Mouse (Mus musculus) myocyte (in vitro differentiated cells): ENCODE data around the gene Adra1b. TPM values are rescaled to one million over a fixed set of nuclear protein-coding genes. Genes with fewer than 3 reads are reported as not detected.

Source experiments
- H3K27me3 ChIP-seq: one replicate; pipeline ENCODE4 v1.6.1; 2011; ENCODE audit not compliant: control insufficient read depth, insufficient read depth, insufficient read length
- H3K36me3 ChIP-seq: one replicate; pipeline ENCODE4 v1.6.1; 2011; ENCODE audit not compliant: control insufficient read depth, insufficient read depth
- H3K4me2 ChIP-seq: one replicate; pipeline ENCODE4 v1.6.1; 2011; ENCODE audit warnings: low read depth, control low read depth
- H3K4me3 ChIP-seq: one replicate; pipeline ENCODE4 v1.5.1; 2011; ENCODE audit warnings: mild to moderate bottlenecking, control low read depth, moderate library complexity
- H3K79me2 ChIP-seq: one replicate; pipeline ENCODE4 v1.6.1; 2011; ENCODE audit not compliant: control insufficient read depth, insufficient read depth
- H3ac ChIP-seq: one replicate; pipeline ENCODE4 v1.6.1; 2011; ENCODE audit not compliant: control insufficient read depth, insufficient read length
- CEBPB ChIP-seq: IDR thresholded peaks from 2 replicates; pipeline ENCODE4 v1.6.1; 2011; ENCODE audit warnings: mild to moderate bottlenecking, moderate library complexity; ENCODE audit not compliant: poor library complexity, insufficient read depth, severe bottlenecking
- E2F4 ChIP-seq: IDR thresholded peaks from one replicate; pipeline ENCODE4 v1.6.1; 2011; ENCODE audit warnings: mild to moderate bottlenecking, control low read depth, moderate library complexity; ENCODE audit not compliant: insufficient read depth
- MAX ChIP-seq: IDR thresholded peaks from one replicate; pipeline ENCODE4 v1.6.1; 2011; ENCODE audit warnings: low read depth, mild to moderate bottlenecking, control low read depth
- MYOD1 ChIP-seq, 3 experiments: IDR thresholded peaks; one replicate each; pipeline ENCODE4 v1.6.1; 2011; ENCODE audit warnings: control low read depth in 2 of 3, low read depth in 2 of 3, mild to moderate bottlenecking in 2 of 3, moderate library complexity in 1 of 3; ENCODE audit not compliant: insufficient read length in 2 of 3, control insufficient read depth in 1 of 3
- MYOG ChIP-seq, 3 experiments: IDR thresholded peaks; one replicate each; pipeline ENCODE4 v1.6.1; 2011; ENCODE audit warnings: control low read depth in 2 of 3, low read depth in 2 of 3, mild to moderate bottlenecking in 2 of 3; ENCODE audit not compliant: insufficient read length in 2 of 3, control insufficient read depth in 1 of 3, insufficient read depth in 1 of 3
- POLR2A ChIP-seq: IDR thresholded peaks from one replicate; pipeline ENCODE4 v1.6.1; 2011; ENCODE audit warnings: low read depth, mild to moderate bottlenecking, control low read depth, moderate library complexity; ENCODE audit not compliant: insufficient read length
- POLR2AphosphoS2 ChIP-seq: IDR thresholded peaks from one replicate; pipeline ENCODE4 v1.6.1; 2011; ENCODE audit warnings: low read depth, control low read depth; ENCODE audit not compliant: insufficient read length
- REST ChIP-seq: IDR thresholded peaks from one replicate; pipeline ENCODE4 v1.6.1; 2011; ENCODE audit warnings: mild to moderate bottlenecking, control low read depth, moderate library complexity; ENCODE audit not compliant: insufficient read depth, insufficient read length
- SRF ChIP-seq: IDR thresholded peaks from one replicate; pipeline ENCODE4 v1.6.1; 2011; ENCODE audit warnings: low read depth; ENCODE audit not compliant: control insufficient read depth, insufficient read length
- TCF12 ChIP-seq: IDR thresholded peaks from one replicate; pipeline ENCODE4 v1.6.1; 2011; ENCODE audit warnings: mild to moderate bottlenecking, control low read depth; ENCODE audit not compliant: poor library complexity, insufficient read depth, severe bottlenecking
- TCF3 ChIP-seq: IDR thresholded peaks from one replicate; pipeline ENCODE4 v1.6.1; 2011; ENCODE audit warnings: low read depth, control low read depth; ENCODE audit not compliant: insufficient read length
- USF1 ChIP-seq: IDR thresholded peaks from one replicate; pipeline ENCODE4 v1.6.1; 2011; ENCODE audit warnings: low read depth, mild to moderate bottlenecking, control low read depth, moderate library complexity
- polyA plus RNA-seq: library from polyadenylated mRNA; unstranded; fragments of >200 nt; fragmentation: generic; extraction: Trizol; gene quantifications from one replicate; pipeline ENCODE4 v1.2.1, GENCODE M21; 2012; ENCODE audit warnings: missing spikeins

Adra1b gene
- polyA plus RNA-seq, 1 experiment, result 1.9 TPM

DNA sequence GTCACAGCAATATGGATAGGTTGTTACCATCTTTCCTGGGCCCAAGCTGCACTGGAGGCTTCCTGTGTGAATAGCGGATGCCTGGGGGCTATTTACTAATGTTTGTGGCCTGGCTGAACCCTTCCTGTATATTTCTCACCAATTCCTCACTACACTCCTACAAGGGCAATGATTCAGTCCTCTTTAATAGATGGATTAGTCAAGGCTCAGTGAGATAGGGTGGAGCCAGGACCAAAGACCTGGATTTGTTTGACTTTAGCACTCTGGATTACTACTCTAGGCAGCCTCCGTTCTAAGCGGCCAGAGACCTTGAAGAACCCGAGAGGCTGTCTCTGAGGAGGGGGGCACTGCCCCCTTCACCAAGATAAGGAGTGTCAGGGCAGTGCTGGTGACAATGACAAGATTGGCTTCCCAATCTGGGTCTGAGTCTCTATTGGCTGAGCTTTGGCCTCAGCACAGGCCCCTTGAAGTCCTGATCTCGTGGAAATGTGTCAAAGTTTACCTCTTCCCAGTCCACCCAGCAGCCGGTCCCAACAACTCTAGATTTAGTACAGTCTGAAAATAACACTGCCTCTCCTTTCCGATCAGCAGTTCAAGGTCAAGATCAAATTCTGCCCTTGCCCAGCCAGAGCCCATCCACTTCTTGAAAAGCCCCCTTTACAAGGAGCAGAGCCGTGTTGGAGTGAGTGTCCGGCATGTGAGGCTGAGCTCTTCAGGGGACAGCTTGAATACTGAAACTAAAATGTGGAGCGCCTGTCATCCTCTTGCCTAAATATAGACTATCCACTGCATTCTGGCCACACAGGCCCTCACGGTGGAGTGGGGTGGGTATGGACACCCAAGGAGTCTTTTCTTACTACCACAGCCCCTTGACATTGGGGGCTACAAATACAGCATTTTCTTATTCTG, 80.2 kb downstream of the Adra1b start:
- TF ChIP-seq E2F4, result no peak
- no peak for TF ChIP-seq MAX
- no peak for TF ChIP-seq TCF3
- no peak for TF ChIP-seq REST
- TF ChIP-seq USF1, result no peak
- no peak for TF ChIP-seq POLR2AphosphoS2
- no peak for TF ChIP-seq TCF12
- H3K79me2 ChIP-seq, result no peaks in the 10 kb centered on the region
- no peaks in the 10 kb centered on the region for H3K36me3 ChIP-seq
- no peak overlapping the region for H3K4me3 ChIP-seq
- H3K4me2 ChIP-seq, result no peak overlapping the region
- H3K27me3 ChIP-seq, result no peaks in the 10 kb centered on the region
- no peak overlapping the region for H3ac ChIP-seq

DNA sequence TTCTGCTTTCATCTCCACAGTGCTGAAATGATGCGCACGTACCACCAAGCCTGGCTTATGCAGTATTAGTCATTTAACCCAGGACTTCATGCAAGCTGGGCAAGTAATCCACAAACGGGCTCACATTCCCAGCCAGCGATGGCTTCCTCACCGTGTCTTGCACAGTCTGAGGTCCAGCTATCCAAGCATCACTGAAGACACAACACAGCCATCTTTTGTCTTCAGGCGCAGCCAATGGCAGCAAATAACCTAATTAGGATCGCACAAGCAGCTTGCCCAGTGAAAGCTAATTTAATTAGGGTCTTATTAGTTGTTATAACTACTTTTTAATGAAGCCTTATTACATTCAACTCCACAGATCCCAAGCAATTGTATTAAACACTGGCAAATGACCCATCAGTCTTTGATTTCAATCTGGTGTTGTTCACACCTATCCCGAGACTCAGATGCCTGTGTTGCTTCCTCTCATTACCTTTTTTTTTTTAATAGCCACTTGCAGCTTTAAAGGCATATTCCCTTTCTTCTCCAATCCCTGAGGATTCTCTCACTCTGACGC, 83.6 kb downstream of the Adra1b start:
- H3K4me3 ChIP-seq, result no peak overlapping the region
- H3K4me2 ChIP-seq, result no peak overlapping the region
- no peak for TF ChIP-seq REST
- H3ac ChIP-seq, result no peak overlapping the region
- no peaks in the 10 kb centered on the region for H3K79me2 ChIP-seq
- no peaks in the 10 kb centered on the region for H3K27me3 ChIP-seq
- no peaks in the 10 kb centered on the region for H3K36me3 ChIP-seq

DNA sequence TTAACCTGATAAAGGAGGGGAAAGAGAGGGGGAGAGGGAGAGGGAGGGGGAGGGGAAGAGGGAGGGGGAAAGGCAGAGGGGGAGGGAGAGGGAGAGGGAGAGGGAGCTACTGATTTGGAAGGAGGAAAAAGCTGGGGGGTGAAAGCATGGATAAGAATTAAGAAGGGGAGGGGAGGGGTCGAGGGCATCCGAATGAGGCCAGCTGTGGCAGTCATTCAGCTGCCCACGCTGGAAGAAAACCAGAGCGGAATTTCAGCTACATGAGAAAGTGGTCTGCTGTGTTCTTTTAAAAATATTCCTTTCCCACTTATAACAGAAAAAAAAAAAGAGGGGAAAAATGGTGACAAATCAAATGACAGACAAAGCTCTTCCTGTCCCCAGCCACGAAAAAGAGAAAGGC, 88.5 kb downstream of the Adra1b start:
- Histone ChIP-seq H3K4me3 (no peak overlapping the region), H3ac (no peak overlapping the region), H3K79me2 (no peaks in the 10 kb centered on the region), H3K27me3 (no peaks in the 10 kb centered on the region), H3K36me3 (no peaks in the 10 kb centered on the region), H3K4me2 (no peak overlapping the region)
- TF ChIP-seq MYOD1 (IDR thresholded peaks at IDR 0.05; ENCODE audit: control insufficient read depth in 1 of 3, insufficient read length in 2 of 3, low read depth in 2 of 3) (peak in 2 of 3 experiments; percentile 63 to 79), POLR2AphosphoS2 (no peak), MAX (no peak)

DNA sequence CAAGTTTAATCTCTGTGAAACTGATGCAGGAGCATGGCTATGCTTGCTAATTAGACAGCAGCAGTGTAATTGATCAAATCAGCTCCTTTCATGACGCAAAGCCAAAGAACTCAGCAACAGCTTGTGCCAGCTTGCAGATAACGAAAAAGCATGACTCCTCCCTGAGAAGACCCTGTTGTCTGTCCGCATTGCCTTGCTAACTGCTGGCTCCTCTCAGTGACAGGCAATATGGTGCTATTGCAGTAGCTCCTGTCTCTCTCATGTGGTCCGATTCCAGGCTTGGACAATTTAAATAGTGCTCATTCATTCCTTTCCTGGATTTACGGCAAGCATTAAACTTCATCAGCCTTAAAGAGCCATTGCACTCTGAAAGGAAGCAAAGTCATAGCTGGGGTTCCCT, 93.3 kb downstream of the Adra1b start:
- Histone ChIP-seq H3K36me3 (no peaks in the 10 kb centered on the region), H3K4me2 (no peak overlapping the region), H3K79me2 (no peaks in the 10 kb centered on the region), H3K4me3 (no peak overlapping the region), H3K27me3 (no peaks in the 10 kb centered on the region), H3ac (no peak overlapping the region)
- TF ChIP-seq E2F4 (no peak), POLR2A (no peak), MAX (no peak), POLR2AphosphoS2 (no peak), TCF3 (no peak), MYOG (IDR thresholded peaks at IDR 0.05; ENCODE audit: control insufficient read depth in 1 of 3, insufficient read depth in 1 of 3, insufficient read length in 2 of 3, low read depth in 2 of 3) (no peak), SRF (no peak), REST (no peak), TCF12 (no peak), CEBPB (no peak), USF1 (no peak), MYOD1 (IDR thresholded peaks at IDR 0.05; ENCODE audit: control insufficient read depth in 1 of 3, insufficient read length in 2 of 3, low read depth in 2 of 3) (no peak)

DNA sequence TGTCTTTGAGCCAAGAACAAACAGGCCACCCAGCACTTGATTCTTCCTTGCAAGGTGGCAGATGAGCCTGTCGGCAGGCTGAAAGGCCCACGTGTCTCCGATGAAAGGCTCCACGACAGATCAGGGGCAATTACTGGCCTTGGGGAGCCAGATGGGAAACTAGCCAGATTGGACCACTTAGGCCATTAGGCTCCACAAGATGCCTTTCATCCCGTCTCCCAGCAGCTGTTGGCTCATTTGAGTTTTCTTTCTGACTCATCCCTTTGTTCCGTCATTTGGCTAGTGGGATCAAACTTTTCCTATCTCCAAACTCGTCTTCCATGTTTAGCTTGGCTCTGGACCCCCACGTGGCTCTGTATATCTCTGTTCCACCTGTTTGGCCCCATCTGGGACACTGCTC, 105.0 kb downstream of the Adra1b start:
- Histone ChIP-seq H3ac (no peak overlapping the region), H3K79me2 (no peaks in the 10 kb centered on the region), H3K4me3 (no peak overlapping the region), H3K4me2 (no peak overlapping the region), H3K27me3 (no peaks in the 10 kb centered on the region), H3K36me3 (no peaks in the 10 kb centered on the region)
- TF ChIP-seq POLR2A (no peak), SRF (no peak), MAX (no peak), MYOG (IDR thresholded peaks at IDR 0.05; ENCODE audit: control insufficient read depth in 1 of 3, insufficient read depth in 1 of 3, insufficient read length in 2 of 3, low read depth in 2 of 3) (peak in 1 of 3 experiments; percentile 3), TCF3 (no peak), E2F4 (no peak), POLR2AphosphoS2 (no peak), USF1 (peak; percentile 22), REST (no peak), CEBPB (no peak), MYOD1 (IDR thresholded peaks at IDR 0.05; ENCODE audit: control insufficient read depth in 1 of 3, insufficient read length in 2 of 3, low read depth in 2 of 3) (peak in 2 of 3 experiments; percentile 49 to 66), TCF12 (no peak)
